Mouse (Mus musculus): ENCODE results near the gene Fcrla. TPM values are rescaled to one million over a fixed set of nuclear protein-coding genes. Genes with fewer than 3 reads are reported as not detected.

Gene Fcrla
- total and polyA plus RNA-seq, 3 experiments: 10.6 to 30.6 (median 17.7) TPM

GRCm38 (mm10) chr1:170884978-170885561 is 42.3 kb downstream of the Fcrla start, which contains the start of the genes Gm26620 and Dusp12:
TSS of gene Gm26620 (plus strand) at chr1:170885065.
TSS of gene Dusp12 (minus strand) at chr1:170885540.
- Histone ChIP-seq H3K79me2 (replicated peaks; ENCODE audit: control insufficient read depth, extremely low read depth, insufficient read depth, poor library complexity, severe bottlenecking) (peaks cover 32% of the 10 kb centered on the region), H3K27me3 (replicated peaks) (no peaks in the 10 kb centered on the region), H3K27ac (ENCODE audit: insufficient read depth, low read depth) (peak within 1 kb of the TSS; percentile 41), H3K4me2 (ENCODE audit: insufficient read depth, low read depth, poor library complexity, severe bottlenecking) (peak within 1 kb of the TSS; percentile 96), H3K9me3 (replicated peaks; ENCODE audit: low read length) (no peaks in the 10 kb centered on the region), H3K9ac (ENCODE audit: insufficient read depth, low read depth) (peak within 1 kb of the TSS; percentile 83), H3K4me1 (ENCODE audit: control insufficient read depth in 1 of 2, insufficient read depth in 2 of 2) (peaks cover 7 to 26% of the 10 kb centered on the region in 2 experiments), H3K4me3 (replicated peaks in 1 of 3; ENCODE audit: low read depth in 2 of 3, low read length in 2 of 3, poor library complexity in 1 of 3) (peak within 1 kb of the TSS; percentile 62 to 99 (median 94)), H3K36me3 (replicated peaks in 1 of 2; ENCODE audit: control insufficient read depth in 1 of 2, insufficient read depth in 1 of 2, low read length in 1 of 2) (peaks cover 13 to 29% of the 10 kb centered on the region in 2 experiments)
- TF ChIP-seq JUND (conservative IDR thresholded peaks at IDR 0.05; ENCODE audit: low read depth, low read length) (no peak), ELF1 (IDR thresholded peaks at IDR 0.05; ENCODE audit: low read depth, low read length) (peak; percentile 82), CHD2 (IDR thresholded peaks at IDR 0.05; ENCODE audit: low read length) (no peak), USF2 (conservative IDR thresholded peaks at IDR 0.05; ENCODE audit: low read depth, low read length) (no peak), CTCF (conservative IDR thresholded peaks at IDR 0.05 in 1 of 2, IDR thresholded peaks at IDR 0.05 in 1 of 2; ENCODE audit: low read depth in 2 of 2, low read length in 2 of 2) (peak in 1 of 2 experiments; percentile 79; a peak in 2 of 4 replicates), PAX5 (IDR thresholded peaks at IDR 0.05; ENCODE audit: low read length) (no peak), MYC (IDR thresholded peaks at IDR 0.05; ENCODE audit: low read depth, low read length) (no peak; the same call in 1 of the 2 replicates), MEF2A (IDR thresholded peaks at IDR 0.05; ENCODE audit: borderline replicate concordance, low read depth, low read length) (peak; percentile 79; the same call in 1 of the 2 replicates), RCOR1 (conservative IDR thresholded peaks at IDR 0.05; ENCODE audit: low read depth, low read length) (no peak), NELFE (IDR thresholded peaks at IDR 0.05; ENCODE audit: low read depth, low read length) (peak; percentile 66), POLR2A (IDR thresholded peaks at IDR 0.05; ENCODE audit: low read depth, low read length) (peak; percentile 75), ZNF384 (IDR thresholded peaks at IDR 0.05; ENCODE audit: low read depth, low read length) (no peak), RAD21 (IDR thresholded peaks at IDR 0.05; ENCODE audit: low read depth, low read length) (no peak), UBTF (IDR thresholded peaks at IDR 0.05; ENCODE audit: low read depth, low read length) (peak; percentile 41; the same call in 1 of the 2 replicates), MAZ (IDR thresholded peaks at IDR 0.05; ENCODE audit: low read depth, low read length) (0 out of 2 replicates have a peak, but pooled peaks have one; percentile 4), SIN3A (IDR thresholded peaks at IDR 0.05; ENCODE audit: low read length) (peak; percentile 93), SMC3 (IDR thresholded peaks at IDR 0.05; ENCODE audit: low read depth, low read length) (no peak), MXI1 (IDR thresholded peaks at IDR 0.05; ENCODE audit: low read depth, low read length) (peak; percentile 99), BHLHE40 (IDR thresholded peaks at IDR 0.05; ENCODE audit: low read depth, low read length) (peak; percentile 89), ETS1 (conservative IDR thresholded peaks at IDR 0.05; ENCODE audit: low read depth, low read length) (peak; percentile 42; the same call in 1 of the 2 replicates), ZMIZ1 (IDR thresholded peaks at IDR 0.05; ENCODE audit: low read depth, low read length) (peak; percentile 83), HCFC1 (IDR thresholded peaks at IDR 0.05; ENCODE audit: low read depth, low read length) (peak; percentile 85), CHD1 (IDR thresholded peaks at IDR 0.05; ENCODE audit: low read depth, low read length) (no peak), POLR2AphosphoS2 (IDR thresholded peaks at IDR 0.05; ENCODE audit: low read depth, low read length) (peak; percentile 55; the same call in 1 of the 2 replicates), TBP (conservative IDR thresholded peaks at IDR 0.05; ENCODE audit: low read depth, low read length) (peak; percentile 87), EP300 (IDR thresholded peaks at IDR 0.05; ENCODE audit: low read length) (no peak), NRF1 (IDR thresholded peaks at IDR 0.05; ENCODE audit: low read depth, low read length) (peak; percentile 61; the same call in 1 of the 2 replicates), E2F4 (IDR thresholded peaks at IDR 0.05; ENCODE audit: insufficient replicate concordance, low read depth, low read length) (no peak), MAFK (IDR thresholded peaks at IDR 0.05; ENCODE audit: insufficient replicate concordance, low read length) (no peak), JUN (IDR thresholded peaks at IDR 0.05; ENCODE audit: insufficient read depth, low read depth, low read length) (no peak), ZKSCAN1 (IDR thresholded peaks at IDR 0.05; ENCODE audit: borderline replicate concordance, low read depth, low read length) (no peak), USF1 (IDR thresholded peaks at IDR 0.05; ENCODE audit: low read depth, low read length) (peak; percentile 6; the same call in 1 of the 2 replicates), IRF4 (IDR thresholded peaks at IDR 0.05; ENCODE audit: low read depth, low read length) (peak; percentile 40; the same call in 1 of the 2 replicates), ZC3H11A (IDR thresholded peaks at IDR 0.05; ENCODE audit: low read depth, low read length) (no peak), TCF12 (IDR thresholded peaks at IDR 0.05; ENCODE audit: low read depth, low read length) (peak; percentile 91), MAX (IDR thresholded peaks at IDR 0.05; ENCODE audit: low read length) (peak; percentile 62; the same call in 1 of the 2 replicates), KAT2A (IDR thresholded peaks at IDR 0.05; ENCODE audit: insufficient replicate concordance, low read length) (peak; percentile 71; the same call in 1 of the 2 replicates), GABPA (IDR thresholded peaks at IDR 0.05; ENCODE audit: insufficient replicate concordance, low read depth, low read length) (peak; percentile 71)
- DNase-seq (ENCODE audit: extremely low read depth): peak; percentile 91
- in situ Hi-C loops (cut with MboI; ENCODE audit: low pct_ligation_motif_present, low pct_unique_long_range_greater_than_20kb, low sequenced_read_pairs): no loop called here
- dilution Hi-C loops (cut with MboI; ENCODE audit: extremely low pct_ligation_motif_present, extremely low pct_unique_long_range_greater_than_20kb, low sequenced_read_pairs): no loop called here
